Mouse (Mus musculus) neutrophil, adult 5-6 weeks (primary cell): ENCODE results near the gene Pdzrn4. TPM values are rescaled to one million over a fixed set of nuclear protein-coding genes. Genes with fewer than 3 reads are reported as not detected.

Experiments used
- ATAC-seq: fragments of 151-379, 151-347 bp; 2 replicates; pipeline ENCODE4 v1.8.0; 2017; ENCODE audit warnings: mild to moderate bottlenecking, moderate TSS enrichment; ENCODE audit not compliant: insufficient number of reproducible peaks, poor library complexity, low FRiP score, severe bottlenecking; ENCODE audit errors: extremely low read depth
- total RNA-seq: library from RNA; stranded (forward); fragments of 200-1000 nt; gene quantifications from 2 replicates; pipeline ENCODE4 v1.2.3, GENCODE M21; 2017

The Pdzrn4 gene
- total RNA-seq, 1 experiment from 2014 or later = not detected

DNA sequence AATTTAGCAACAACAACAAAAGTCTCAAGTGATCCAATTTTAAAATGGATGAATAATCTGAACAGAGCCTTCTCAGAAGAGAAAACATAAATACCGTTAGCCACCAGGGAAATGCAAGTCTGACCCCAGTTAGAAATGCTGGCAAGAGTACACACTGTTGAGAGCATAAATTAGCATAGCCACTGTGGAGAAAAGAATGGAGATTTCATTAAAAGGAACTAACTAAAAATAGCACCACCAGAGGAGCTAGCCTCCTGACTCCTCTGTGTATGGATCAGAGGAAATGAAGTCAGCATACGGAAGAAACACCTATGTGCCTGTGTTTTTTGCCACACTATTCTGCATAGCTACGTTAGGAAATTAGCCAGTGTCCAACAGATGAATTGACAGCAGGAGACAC lies 409.3 kb downstream of the Pdzrn4 start:
- ATAC-seq = no peak

DNA sequence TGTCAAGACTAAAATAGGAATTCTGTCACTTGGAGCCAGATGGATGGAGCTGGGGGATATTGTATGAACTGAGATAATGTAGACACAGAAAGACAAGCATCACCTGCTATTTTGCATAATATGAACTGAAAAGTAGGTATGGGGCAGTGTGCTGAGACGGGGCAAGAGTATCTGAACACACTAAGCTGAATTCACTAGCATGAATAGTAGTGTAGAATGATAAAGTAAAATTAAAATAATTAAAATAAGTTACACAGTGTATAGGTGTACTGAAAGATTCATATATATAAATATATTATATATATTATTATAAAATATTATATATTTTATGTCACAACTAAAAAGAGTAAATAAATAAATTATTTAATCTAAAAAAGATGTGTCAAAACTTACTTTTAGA lies 409.7 kb downstream of the Pdzrn4 start:
- ATAC-seq = no peak
